Mouse (Mus musculus): Measurements from ENCODE around the gene C1qtnf1. TPM values are rescaled to one million over a fixed set of nuclear protein-coding genes. Genes with fewer than 3 reads are reported as not detected.

C1qtnf1 gene
- polyA plus RNA-seq, 1 experiment from 2014 or later: 7.1 TPM

DNA sequence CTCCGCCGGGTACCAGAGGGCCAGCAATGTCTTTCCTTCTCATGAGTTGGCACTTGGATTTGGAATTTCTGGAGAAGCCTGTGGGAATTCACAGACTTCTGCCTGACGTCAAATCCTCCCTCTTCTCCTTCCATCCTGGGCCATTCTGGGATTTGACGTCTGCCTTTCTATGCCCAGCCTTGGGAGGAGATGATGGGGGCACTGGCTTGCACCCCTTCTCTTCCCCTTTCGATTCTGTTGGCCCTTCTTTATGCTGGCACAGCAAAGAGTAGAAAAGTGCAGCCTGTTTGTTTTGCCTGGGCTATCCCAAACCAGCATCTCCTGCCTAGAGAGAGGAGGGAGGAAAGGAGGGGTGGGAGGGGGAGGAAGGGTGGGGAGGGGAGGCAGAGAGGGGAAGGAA, 1.2 kb upstream of the C1qtnf1 start:
- Histone ChIP-seq H3K36me3 (no peaks in the 10 kb centered on the region), H3K4me3 (no peak overlapping the region), H3K4me2 (no peak overlapping the region), H3K27me3 (replicated peaks) (peaks cover 27% of the 10 kb centered on the region), H3K9me3 (no peaks in the 10 kb centered on the region), H3K9ac (no peak overlapping the region), H3K27ac (replicated peaks) (no peak overlapping the region), H3K4me1 (peaks cover 79% of the 10 kb centered on the region)
- WGBS: 55% methylated on average over 5 of the region's 5 CpGs
- no peak for ATAC-seq (ENCODE audit: extremely low read depth, insufficient number of reproducible peaks, low FRiP score, low TSS enrichment)

DNA sequence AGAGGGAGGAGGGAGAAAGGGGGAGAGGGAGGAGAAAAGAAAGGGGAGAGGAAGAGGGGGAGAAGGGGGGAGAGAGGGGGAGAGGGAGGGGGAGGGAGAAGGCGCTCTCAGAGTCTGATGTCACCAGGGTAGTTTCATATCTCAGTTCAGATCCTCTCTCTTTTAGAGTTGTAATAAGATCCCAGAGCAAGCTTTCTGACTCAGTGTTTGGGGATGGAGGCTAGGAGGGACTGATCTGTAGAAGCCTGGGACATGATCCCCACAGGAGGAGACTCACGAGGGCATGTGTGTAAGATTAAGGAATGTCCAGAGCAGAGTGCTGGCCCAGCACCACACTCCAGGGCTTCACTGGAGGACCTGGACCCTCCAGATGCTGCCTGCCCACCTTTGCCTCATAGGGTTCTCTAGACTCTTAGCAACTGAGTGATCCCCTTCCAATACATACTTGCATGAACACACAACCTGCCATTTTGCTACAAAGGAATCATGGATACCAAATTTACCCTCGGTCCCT, 680 bp upstream of the C1qtnf1 start:
- WGBS: 37% methylated on average over 3 of the region's 3 CpGs
- ATAC-seq (ENCODE audit: extremely low read depth, insufficient number of reproducible peaks, low FRiP score, low TSS enrichment): no peak
- Histone ChIP-seq H3K9me3 (no peaks in the 10 kb centered on the region), H3K27ac (replicated peaks) (peak overlapping the region; percentile 76; the same call in 1 of the 2 replicates), H3K27me3 (replicated peaks) (peaks cover 27% of the 10 kb centered on the region), H3K9ac (peak overlapping the region; percentile 64; the same call in 1 of the 2 replicates), H3K4me3 (peak overlapping the region; percentile 44; the same call in 1 of the 2 replicates), H3K4me1 (peaks cover 83% of the 10 kb centered on the region), H3K36me3 (no peaks in the 10 kb centered on the region), H3K4me2 (peak overlapping the region; percentile 67)

DNA sequence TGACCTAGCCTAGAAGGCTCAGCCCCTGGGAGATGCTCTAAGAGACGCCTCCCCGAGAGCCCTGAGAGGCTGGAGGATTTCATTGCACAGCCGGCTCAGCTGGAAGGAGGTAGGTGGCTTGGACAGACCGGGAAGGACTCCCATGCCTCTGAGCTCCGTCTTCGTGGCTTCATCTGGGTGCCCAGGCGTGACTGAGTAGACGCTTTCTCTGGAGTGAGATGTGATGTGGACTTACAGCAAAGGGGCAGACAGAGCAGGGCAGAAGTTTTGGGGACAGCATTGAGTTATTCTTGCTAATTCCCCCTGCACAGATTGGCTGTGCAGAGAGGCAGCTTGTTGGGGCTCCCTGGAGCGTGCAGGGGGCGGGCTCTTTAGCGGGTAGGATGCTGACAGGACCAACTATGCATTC, 461 bp downstream of the C1qtnf1 start:
- Histone ChIP-seq H3K27me3 (replicated peaks) (peaks cover 20% of the 10 kb centered on the region), H3K9me3 (no peaks in the 10 kb centered on the region), H3K4me3 (peak overlapping the region; percentile 44), H3K4me2 (peak overlapping the region; percentile 67), H3K27ac (replicated peaks) (peak overlapping the region; percentile 76), H3K9ac (peak overlapping the region; percentile 64), H3K36me3 (no peaks in the 10 kb centered on the region), H3K4me1 (peaks cover 84% of the 10 kb centered on the region)
- WGBS: 12% methylated on average over 11 of the region's 11 CpGs
- ATAC-seq (ENCODE audit: extremely low read depth, insufficient number of reproducible peaks, low FRiP score, low TSS enrichment): no peak

DNA sequence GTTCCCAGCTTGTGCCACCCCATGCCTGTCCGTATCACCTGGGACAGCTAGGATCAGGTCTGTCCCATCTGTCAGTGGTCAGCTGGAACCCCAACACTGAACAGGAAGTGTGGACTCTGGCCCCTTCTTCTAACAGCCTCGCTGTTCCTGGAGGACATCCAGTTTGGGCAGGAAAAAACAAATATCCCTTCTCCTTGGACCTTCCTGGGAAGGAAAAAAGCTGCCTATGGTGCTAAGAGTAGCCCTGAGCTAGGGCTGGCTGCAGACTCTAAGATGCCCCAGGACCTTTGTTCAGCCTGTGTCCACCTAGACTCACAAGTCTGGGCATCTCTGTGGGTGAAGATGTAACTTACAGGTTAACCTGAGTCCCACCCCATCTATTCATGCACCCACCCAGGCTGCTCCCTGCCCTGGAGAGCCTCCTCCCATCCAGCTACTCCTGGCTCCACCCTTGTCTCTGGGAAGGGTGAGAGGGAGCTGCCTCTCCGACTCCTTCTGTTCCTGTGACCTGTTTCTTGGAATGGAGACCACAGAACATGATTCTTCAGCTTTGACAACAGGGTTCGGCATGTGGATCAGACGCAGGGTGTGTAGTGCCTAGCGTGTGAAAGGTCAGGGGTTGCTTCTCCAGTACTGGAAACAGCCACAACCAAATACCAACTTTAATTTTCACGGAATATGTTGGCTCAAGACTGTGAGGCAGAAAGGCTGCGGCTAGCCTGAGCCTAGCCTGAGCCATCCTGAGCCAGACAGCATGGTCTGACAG, 1.1 kb downstream of the C1qtnf1 start:
- Histone ChIP-seq H3K27me3 (replicated peaks) (peaks cover 20% of the 10 kb centered on the region), H3K4me3 (peak overlapping the region; percentile 44), H3K36me3 (no peaks in the 10 kb centered on the region), H3K4me1 (peaks cover 84% of the 10 kb centered on the region), H3K9ac (peak overlapping the region; percentile 64), H3K27ac (replicated peaks) (peak overlapping the region; percentile 76), H3K4me2 (peak overlapping the region; percentile 67), H3K9me3 (no peaks in the 10 kb centered on the region)
- WGBS: 51% methylated on average over 8 of the region's 8 CpGs
- ATAC-seq (ENCODE audit: extremely low read depth, insufficient number of reproducible peaks, low FRiP score, low TSS enrichment): no peak

DNA sequence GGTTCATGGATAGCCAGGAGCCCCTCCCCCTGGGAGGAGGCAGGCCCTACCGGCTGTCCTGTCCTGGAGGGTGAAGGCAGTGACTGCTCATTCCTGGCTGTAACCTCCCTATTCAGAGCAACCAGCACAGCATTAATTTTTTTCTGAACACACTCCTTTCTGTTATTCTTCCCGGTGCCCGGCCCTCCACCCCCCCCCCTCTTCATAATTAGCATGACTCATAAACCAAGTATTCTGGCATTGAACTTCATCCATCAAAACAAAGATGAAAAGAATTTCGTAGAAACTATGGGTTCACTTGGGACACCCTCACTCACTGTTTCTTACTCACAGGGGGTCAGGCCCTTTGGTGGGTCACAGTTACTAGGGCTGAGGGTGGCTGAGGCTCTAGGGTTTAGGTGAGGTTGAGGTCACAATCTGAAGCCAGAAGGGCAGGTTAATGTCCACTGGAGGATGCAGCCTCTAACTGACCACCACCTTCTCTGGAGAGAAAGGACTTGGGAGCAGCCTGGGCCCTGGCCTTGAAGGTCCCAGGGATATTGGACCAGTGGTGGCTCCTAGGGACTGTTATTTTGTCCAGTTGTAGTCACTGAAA, 2.4 kb downstream of the C1qtnf1 start:
- H3K4me3 ChIP-seq: no peak overlapping the region
- 47% methylated on average over 4 of the region's 4 CpGs for WGBS
- peaks cover 79% of the 10 kb centered on the region for H3K4me1 ChIP-seq
- H3K4me2 ChIP-seq: peak overlapping the region; percentile 67
- H3K36me3 ChIP-seq: no peaks in the 10 kb centered on the region
- H3K9me3 ChIP-seq: no peaks in the 10 kb centered on the region
- peak overlapping the region; percentile 24; the same call in 1 of the 2 replicates for H3K27ac ChIP-seq (replicated peaks)
- ATAC-seq (ENCODE audit: extremely low read depth, insufficient number of reproducible peaks, low FRiP score, low TSS enrichment): no peak
- peaks cover 20% of the 10 kb centered on the region for H3K27me3 ChIP-seq (replicated peaks)
- no peak overlapping the region for H3K9ac ChIP-seq

DNA sequence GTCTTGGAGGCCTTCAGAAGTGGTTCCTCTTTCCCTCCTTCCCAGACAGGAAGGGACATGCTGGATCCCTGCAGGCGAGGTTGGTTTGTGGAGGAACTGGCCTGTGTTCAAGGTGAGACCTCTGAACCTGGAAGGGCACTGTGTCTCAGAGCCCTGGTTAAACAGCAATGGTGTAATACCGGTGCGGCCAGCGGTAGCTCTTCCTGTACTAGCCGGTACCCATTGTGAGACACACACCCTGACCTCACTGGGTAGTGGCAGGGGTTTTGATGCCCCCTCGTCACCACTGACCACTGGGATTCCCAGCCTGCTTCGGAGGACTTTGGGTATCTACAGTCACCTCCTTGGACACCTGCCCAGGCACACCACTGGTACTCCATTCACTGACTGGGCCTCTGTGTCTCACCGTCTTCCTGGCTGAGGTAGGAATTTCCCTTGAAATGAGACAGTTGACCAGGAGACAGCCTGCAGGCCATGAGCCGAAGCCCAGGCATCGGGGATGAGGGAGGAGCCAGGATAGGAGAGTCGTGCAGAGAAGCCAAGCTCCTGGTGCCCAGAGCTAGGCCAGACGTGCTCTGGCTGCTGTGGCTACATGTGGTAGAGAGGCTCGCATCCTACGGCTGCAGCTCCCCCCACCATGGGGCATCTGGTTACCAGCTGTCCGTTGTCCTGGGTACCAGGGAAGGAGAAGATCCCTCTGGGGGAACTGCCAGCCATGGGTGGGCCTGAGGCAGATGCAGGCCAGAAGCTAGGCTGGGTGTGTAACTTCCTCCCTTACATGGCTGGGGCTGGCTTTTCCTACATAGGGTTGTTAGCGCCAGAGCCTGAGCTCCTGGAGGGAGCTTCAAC, 3.3 kb downstream of the C1qtnf1 start:
- peaks cover 78% of the 10 kb centered on the region for H3K4me1 ChIP-seq
- H3K9ac ChIP-seq: 0 out of 2 replicates have a peak overlapping the region, but pooled peaks have one; percentile 3
- no peaks in the 10 kb centered on the region for H3K9me3 ChIP-seq
- no peak for ATAC-seq (ENCODE audit: extremely low read depth, insufficient number of reproducible peaks, low FRiP score, low TSS enrichment)
- 71% methylated on average over 16 of the region's 16 CpGs for WGBS
- H3K27me3 ChIP-seq (replicated peaks): peaks cover 20% of the 10 kb centered on the region
- no peak overlapping the region for H3K4me3 ChIP-seq
- peak overlapping the region; percentile 24; the same call in 1 of the 2 replicates for H3K27ac ChIP-seq (replicated peaks)
- no peak overlapping the region for H3K4me2 ChIP-seq
- no peaks in the 10 kb centered on the region for H3K36me3 ChIP-seq

DNA sequence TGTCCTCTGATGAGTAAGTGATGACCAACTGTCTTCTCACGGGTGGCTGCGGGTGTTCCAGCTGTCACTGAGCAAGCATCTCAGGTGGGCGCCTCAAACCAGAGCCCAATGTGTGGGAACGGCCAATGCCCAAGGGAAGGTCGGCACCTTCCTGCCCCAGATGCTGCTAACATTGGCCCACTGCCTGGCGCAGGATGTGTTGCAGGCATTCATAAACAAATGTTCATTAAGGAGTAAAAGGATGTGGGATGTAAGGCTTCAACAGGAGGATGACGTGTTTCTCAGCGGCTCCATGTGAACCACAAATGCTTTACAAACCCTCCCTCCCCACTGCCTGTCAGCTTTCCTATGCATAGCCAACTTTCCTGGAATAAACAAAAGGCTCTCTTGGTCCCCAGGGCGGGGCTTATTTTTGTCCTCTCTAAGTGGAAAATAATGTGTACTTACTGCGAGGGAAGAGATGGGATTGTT, 5.4 kb downstream of the C1qtnf1 start:
- Histone ChIP-seq H3K9me3 (no peaks in the 10 kb centered on the region), H3K27ac (replicated peaks) (peak overlapping the region; percentile 61), H3K9ac (peak overlapping the region; percentile 58), H3K4me2 (peak overlapping the region; percentile 64), H3K36me3 (no peaks in the 10 kb centered on the region), H3K4me3 (peak overlapping the region; percentile 41), H3K4me1 (peaks cover 70% of the 10 kb centered on the region), H3K27me3 (replicated peaks) (peaks cover 10% of the 10 kb centered on the region)
- no peak for ATAC-seq (ENCODE audit: extremely low read depth, insufficient number of reproducible peaks, low FRiP score, low TSS enrichment)
- WGBS: 59% methylated on average over 10 of the region's 10 CpGs

DNA sequence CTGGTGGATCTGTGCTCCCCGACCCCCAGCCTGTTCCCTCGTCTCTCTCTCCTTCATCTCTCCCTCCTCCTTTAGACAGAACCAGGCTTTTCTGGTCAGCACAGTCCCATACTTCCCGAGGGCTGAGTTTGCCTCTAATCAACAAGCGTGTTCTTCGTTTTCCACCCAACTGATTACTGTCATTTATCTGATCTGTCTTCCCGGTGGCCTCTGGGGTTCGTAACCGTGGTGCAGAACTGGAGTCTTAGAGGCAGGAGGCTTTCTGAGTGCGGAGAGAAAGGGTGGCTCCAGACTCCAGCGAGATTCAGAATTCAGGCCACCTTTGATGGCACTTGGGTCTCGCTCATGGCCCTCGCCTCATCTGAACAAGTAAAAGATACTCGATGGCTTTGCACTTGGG, 6.1 kb downstream of the C1qtnf1 start:
- peak overlapping the region; percentile 64 for H3K4me2 ChIP-seq
- H3K36me3 ChIP-seq: no peaks in the 10 kb centered on the region
- H3K4me3 ChIP-seq: peak overlapping the region; percentile 41
- peaks cover 70% of the 10 kb centered on the region for H3K4me1 ChIP-seq
- WGBS: 26% methylated on average over 13 of the region's 13 CpGs
- peak overlapping the region; percentile 61 for H3K27ac ChIP-seq (replicated peaks)
- H3K9me3 ChIP-seq: no peaks in the 10 kb centered on the region
- peak overlapping the region; percentile 58 for H3K9ac ChIP-seq
- no peak for ATAC-seq (ENCODE audit: extremely low read depth, insufficient number of reproducible peaks, low FRiP score, low TSS enrichment)
- peaks cover 3% of the 10 kb centered on the region for H3K27me3 ChIP-seq (replicated peaks)

DNA sequence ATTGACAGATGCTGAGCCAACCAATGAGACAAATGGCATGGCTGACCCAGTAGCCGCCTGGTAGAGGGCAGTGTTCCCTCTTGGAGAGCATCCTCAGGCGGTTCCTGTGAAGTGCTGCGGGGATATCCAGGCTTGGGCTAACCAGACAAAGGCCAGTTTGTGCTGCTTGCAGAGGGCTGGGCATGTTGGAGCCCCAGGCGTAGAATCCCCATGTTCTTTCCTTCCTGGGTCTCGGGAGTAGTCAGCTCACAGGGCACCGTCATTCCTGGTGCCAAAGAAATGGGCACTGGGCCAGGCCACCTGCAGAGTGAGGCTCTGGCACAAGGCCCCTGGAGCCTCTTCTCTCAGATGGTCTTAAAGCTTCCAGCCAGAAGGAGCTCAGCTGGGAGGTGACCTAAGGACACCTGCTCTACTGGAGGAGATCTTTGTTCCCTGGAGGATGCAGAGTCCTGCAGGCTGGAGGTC, 8.5 kb downstream of the C1qtnf1 start:
- Histone ChIP-seq H3K4me2 (no peak overlapping the region), H3K9ac (no peak overlapping the region), H3K36me3 (no peaks in the 10 kb centered on the region), H3K4me3 (no peak overlapping the region), H3K27me3 (replicated peaks) (no peaks in the 10 kb centered on the region; the same call in 1 of the 2 replicates), H3K4me1 (peaks cover 54% of the 10 kb centered on the region), H3K9me3 (no peaks in the 10 kb centered on the region), H3K27ac (replicated peaks) (no peak overlapping the region)
- ATAC-seq (ENCODE audit: extremely low read depth, insufficient number of reproducible peaks, low FRiP score, low TSS enrichment): no peak
- WGBS: 36% methylated on average over 6 of the region's 6 CpGs

DNA sequence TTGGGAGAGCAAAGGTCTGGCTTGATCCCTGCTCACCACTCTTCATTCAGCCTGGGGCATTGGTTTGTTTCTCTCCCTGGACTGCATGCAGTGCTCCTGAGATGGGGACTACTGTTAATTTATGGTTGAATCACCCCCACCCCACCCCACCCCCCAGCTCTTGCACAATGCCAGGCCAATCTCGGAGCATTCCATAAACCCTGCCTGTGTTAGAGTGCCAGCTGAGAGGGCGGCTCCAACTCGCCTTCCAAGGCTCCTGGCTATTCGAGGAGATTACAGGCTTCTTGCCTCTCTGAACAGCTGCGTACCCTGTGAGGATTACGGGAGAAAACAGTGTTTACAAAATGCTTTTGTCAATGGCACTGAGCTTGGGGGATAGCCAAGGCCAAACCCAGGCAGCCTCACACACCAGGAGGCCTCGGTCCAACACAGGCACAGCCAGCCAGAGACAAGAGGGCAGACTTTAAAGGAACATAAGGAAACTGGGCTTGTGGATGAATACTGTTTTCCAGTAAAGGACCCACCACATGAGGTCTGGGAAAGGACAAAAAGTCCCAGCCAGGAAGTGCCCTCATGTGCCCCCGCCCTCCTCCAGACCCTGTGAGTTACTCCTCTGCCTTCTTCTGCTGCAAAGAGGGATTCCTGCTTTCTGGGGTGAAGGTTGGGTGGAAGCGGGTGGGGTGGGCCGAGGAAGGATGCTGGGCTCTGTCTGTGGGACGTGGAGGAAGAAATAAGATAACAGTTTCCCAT, 10.8 kb downstream of the C1qtnf1 start:
- H3K9me3 ChIP-seq: no peaks in the 10 kb centered on the region
- H3K4me3 ChIP-seq: no peak overlapping the region
- peak overlapping the region; percentile 37 for H3K27ac ChIP-seq (replicated peaks)
- H3K27me3 ChIP-seq (replicated peaks): peaks cover 6% of the 10 kb centered on the region
- WGBS: 34% methylated on average over 11 of the region's 11 CpGs
- H3K9ac ChIP-seq: no peak overlapping the region
- peaks cover 44% of the 10 kb centered on the region for H3K4me1 ChIP-seq
- no peak overlapping the region for H3K4me2 ChIP-seq
- H3K36me3 ChIP-seq: no peaks in the 10 kb centered on the region
- ATAC-seq (ENCODE audit: extremely low read depth, insufficient number of reproducible peaks, low FRiP score, low TSS enrichment): no peak

Measured in heart, embryonic 13.5 days (tissue).